ENCODE assay signal across 8 mouse cellular contexts in genomic region chr7:127480321-127480720, GRCm38 (mm10). TPM values are rescaled to one million over a fixed set of nuclear protein-coding genes. Genes with fewer than 3 reads are reported as not detected.
DNase-seq lines count a peak whose midpoint lies in the region; ATAC-seq and TF ChIP-seq lines count a peak whose summit lies in the region.

No protein-coding gene starts in this region.

- peaks cover 79% of the 10 kb centered on the region for H3K36me3 ChIP-seq in G1E (replicated peaks)
- H3K36me3 ChIP-seq in heart, postnatal 0 days (replicated peaks; ENCODE audit: control insufficient read depth, insufficient read depth, low read length): peaks cover 51% of the 10 kb centered on the region
- peaks cover 59% of the 10 kb centered on the region for H3K36me3 ChIP-seq in lung, embryonic 15.5 days

- peak overlapping the region; percentile 94; the same call in 1 of the 2 replicates for H3K9ac ChIP-seq in heart, postnatal 0 days (replicated peaks; ENCODE audit: low read depth, low read length)
- H3K9ac ChIP-seq in lung, embryonic 15.5 days: peak overlapping the region; percentile 87

- no peaks in the 10 kb centered on the region for H3K9me3 ChIP-seq in G1E (replicated peaks)
- no peaks in the 10 kb centered on the region for H3K9me3 ChIP-seq in heart, postnatal 0 days (replicated peaks; ENCODE audit: control insufficient read depth, low read length)
- no peaks in the 10 kb centered on the region for H3K9me3 ChIP-seq in lung, embryonic 15.5 days

- H3K4me3 ChIP-seq in G1E (ENCODE audit: low read depth, low read length): peak overlapping the region; percentile 94
- H3K4me3 ChIP-seq in heart, postnatal 0 days (ENCODE audit: low read depth, low read length): peak overlapping the region; percentile 85
- peak overlapping the region; percentile 91 for H3K4me3 ChIP-seq in lung, embryonic 15.5 days

- peak overlapping the region; percentile 97; the same call in 1 of the 2 replicates for H3K27ac ChIP-seq in heart, postnatal 0 days (ENCODE audit: low read depth)
- H3K27ac ChIP-seq in lung, embryonic 15.5 days: no peak overlapping the region

- TF ChIP-seq EP300 in heart, postnatal 0 days (IDR thresholded peaks at IDR 0.05; ENCODE audit: low read depth): no peak

- DNase-seq in B cell, adult 2 months: peak; percentile 90 to 92
- peak; percentile 54 for DNase-seq in G1E (ENCODE audit: low spot score)
- DNase-seq in heart, postnatal 0 days (ENCODE audit: low spot score): no peak
- DNase-seq in spleen, postnatal 36 days (ENCODE audit: low spot score in 2 of 2): peak; percentile 82 to 86
- DNase-seq in ovary, postnatal 14 days (ENCODE audit: low spot score): no peak
- no peak for DNase-seq in right cerebral cortex, postnatal 14 days

- peak overlapping the region; percentile 94 for H3K4me2 ChIP-seq in heart, postnatal 0 days (ENCODE audit: low read depth, low read length)
- H3K4me2 ChIP-seq in lung, embryonic 15.5 days: peak overlapping the region; percentile 75

- ATAC-seq in G1E (ENCODE audit: extremely low read depth, insufficient number of reproducible peaks, low FRiP score, poor library complexity, severe bottlenecking): no peak
- ATAC-seq in heart, postnatal 0 days (ENCODE audit: insufficient read depth, low read depth): no peak
- no peak for ATAC-seq in lung, embryonic 15.5 days (ENCODE audit: borderline replicate concordance, extremely low read depth, low FRiP score, low TSS enrichment)
- ATAC-seq in frontal cortex, adult (ENCODE audit: low TSS enrichment): no peak

- H3K4me1 ChIP-seq in G1E (ENCODE audit: insufficient read depth, low read depth, low read length): peaks cover 69% of the 10 kb centered on the region
- H3K4me1 ChIP-seq in heart, postnatal 0 days (ENCODE audit: control insufficient read depth, insufficient read depth): peaks cover 19% of the 10 kb centered on the region
- H3K4me1 ChIP-seq in lung, embryonic 15.5 days: peaks cover 21% of the 10 kb centered on the region

- no peaks in the 10 kb centered on the region for H3K27me3 ChIP-seq in G1E (ENCODE audit: insufficient read depth, low read length)
- no peaks in the 10 kb centered on the region for H3K27me3 ChIP-seq in heart, postnatal 0 days (ENCODE audit: control insufficient read depth, insufficient read depth, low read length)
- H3K27me3 ChIP-seq in lung, embryonic 15.5 days: no peaks in the 10 kb centered on the region

- 43% methylated on average over 2 of the region's 2 CpGs for WGBS in heart, postnatal 0 days
- 48% methylated on average over 2 of the region's 2 CpGs for WGBS in lung, embryonic 15.5 days

- no peak for TF ChIP-seq CTCF in G1E (IDR thresholded peaks at IDR 0.05; ENCODE audit: low read depth, low read length)
- no peak for TF ChIP-seq CTCF in heart, postnatal 0 days (IDR thresholded peaks at IDR 0.05; ENCODE audit: low read depth)

RNA-seq across cellular contexts. Expression of gene Fbrs, which starts 1.3 kb away (rescaled TPM):
- total RNA-seq in G1E (2014; fragmentation: Nextera tagmentation): 289 and 345 TPM in 2 replicates
- 13.5 and 16.3 TPM in 2 replicates for total RNA-seq in G1E (2017)
- polyA plus RNA-seq in G1E (2012): 457 and 458 TPM in 2 replicates
- 19.1 and 31.1 TPM in 2 replicates for total RNA-seq in heart, postnatal 0 days (2014; rRNA removed; ENCODE audit: low replicate concordance)
- polyA plus RNA-seq in heart, postnatal 0 days (2015; fragmentation: Nextera tagmentation; extraction: Ambion mirVana): 5.4 and 5.9 TPM in 2 replicates
- 12.2 and 13.3 TPM in 2 replicates for polyA plus RNA-seq in lung, embryonic 15.5 days (2015; fragmentation: Nextera tagmentation; extraction: Ambion mirVana)

RNA-seq across cellular contexts. Expression of gene Prr14, which starts 20.9 kb away (rescaled TPM):
- total RNA-seq in G1E (2014; fragmentation: Nextera tagmentation) (115 and 137 TPM in 2 replicates), G1E (2017) (19.3 and 27.6 TPM in 2 replicates)
- 54.2 and 63.5 TPM in 2 replicates for polyA plus RNA-seq in G1E (2012)
- 33.7 and 35.4 TPM in 2 replicates for total RNA-seq in heart, postnatal 0 days (2014; rRNA removed; ENCODE audit: low replicate concordance)
- polyA plus RNA-seq in heart, postnatal 0 days (2015; fragmentation: Nextera tagmentation; extraction: Ambion mirVana): 22.3 and 24.7 TPM in 2 replicates
- 37.1 and 40.4 TPM in 2 replicates for polyA plus RNA-seq in lung, embryonic 15.5 days (2015; fragmentation: Nextera tagmentation; extraction: Ambion mirVana)

RNA-seq across cellular contexts. Expression of gene Zfp689, which starts 31.4 kb away (rescaled TPM):
- total RNA-seq in G1E (2014; fragmentation: Nextera tagmentation) (6.1 and 7.1 TPM in 2 replicates), G1E (2017) (2.0 and 2.4 TPM in 2 replicates)
- polyA plus RNA-seq in G1E (2012): 12.7 and 16.7 TPM in 2 replicates
- 1.9 and 3.0 TPM in 2 replicates for total RNA-seq in heart, postnatal 0 days (2014; rRNA removed; ENCODE audit: low replicate concordance)
- 2.4 and 2.6 TPM in 2 replicates for polyA plus RNA-seq in heart, postnatal 0 days (2015; fragmentation: Nextera tagmentation; extraction: Ambion mirVana)
- 6.4 and 6.5 TPM in 2 replicates for polyA plus RNA-seq in lung, embryonic 15.5 days (2015; fragmentation: Nextera tagmentation; extraction: Ambion mirVana)

RNA-seq across cellular contexts. Expression of gene Srcap, which starts 31.5 kb away (rescaled TPM):
- total RNA-seq in G1E (2014; fragmentation: Nextera tagmentation) (79.0 and 107 TPM in 2 replicates), G1E (2017) (14.4 and 14.8 TPM in 2 replicates)
- 35.7 and 48.5 TPM in 2 replicates for polyA plus RNA-seq in G1E (2012)
- total RNA-seq in heart, postnatal 0 days (2014; rRNA removed; ENCODE audit: low replicate concordance): 21.8 and 29.3 TPM in 2 replicates
- 15.0 and 16.1 TPM in 2 replicates for polyA plus RNA-seq in heart, postnatal 0 days (2015; fragmentation: Nextera tagmentation; extraction: Ambion mirVana)
- 51.2 and 63.7 TPM in 2 replicates for polyA plus RNA-seq in lung, embryonic 15.5 days (2015; fragmentation: Nextera tagmentation; extraction: Ambion mirVana)

RNA-seq across cellular contexts. Expression of gene Gm42715, which starts 39.1 kb away (rescaled TPM):
- total RNA-seq in G1E (2014; fragmentation: Nextera tagmentation): 70.0 and 72.9 TPM in 2 replicates
- 4.5 and 5.0 TPM in 2 replicates for total RNA-seq in G1E (2017)
- 23.1 and 24.8 TPM in 2 replicates for polyA plus RNA-seq in G1E (2012)
- total RNA-seq in heart, postnatal 0 days (2014; rRNA removed; ENCODE audit: low replicate concordance): 12.5 and 17.4 TPM in 2 replicates
- 4.8 and 5.0 TPM in 2 replicates for polyA plus RNA-seq in heart, postnatal 0 days (2015; fragmentation: Nextera tagmentation; extraction: Ambion mirVana)
- 13.8 and 15.4 TPM in 2 replicates for polyA plus RNA-seq in lung, embryonic 15.5 days (2015; fragmentation: Nextera tagmentation; extraction: Ambion mirVana)

Comparison
In these comparisons a context has a peak if more than half of its experiments do, and no peak if none do; other contexts are left out.
1. DNase-seq: peak in B cell, adult 2 months (2 of 2), G1E (single experiment) and spleen, postnatal 36 days (2 of 2); none in heart, postnatal 0 days (single experiment), ovary, postnatal 14 days (single experiment) and right cerebral cortex, postnatal 14 days (single experiment).
2. RNA of gene Fbrs, which starts 1.3 kb away (polyA plus RNA-seq): 457 to 458 TPM in G1E; 12.2 to 13.3 TPM in lung, embryonic 15.5 days and 5.4 to 5.9 TPM in heart, postnatal 0 days; every median in the first group is over 10 times any median in the second.
3. Peak in every context shown above with its lines, with median percentiles within 50 percentile points of each other: H3K4me3 ChIP-seq.